Mouse (Mus musculus) gastrocnemius, adult 8-10 months (tissue): Measurements from ENCODE around the gene Kdm4a. TPM values are rescaled to one million over a fixed set of nuclear protein-coding genes. Genes with fewer than 3 reads are reported as not detected.

Source experiments
- DNase-seq, 2 experiments: peaks; one replicate each; pipeline ENCODE4 v3.0.0; 2022; ENCODE audit warnings: low spot score in 2 of 2
- microRNA-seq: library from miRNA; unstranded; fragments of <30 nt; microRNA quantifications from one replicate; pipeline ENCODE4 v1.2.0, GENCODE M21; 2022
- total RNA-seq, 4 experiments: library from RNA; stranded (reverse); gene quantifications; 2 replicates each; pipeline ENCODE4 v1.2.4; 2022

The Kdm4a gene
- total RNA-seq, 4 experiments from 2014 or later = 15.2 to 18.1 (median 16.4) TPM

GRCm38 (mm10) chr4:118117565-118117964 is 62.3 kb downstream of the Kdm4a start:
- DNase-seq = no peak

GRCm38 (mm10) chr4:118116098-118116497 is 63.7 kb downstream of the Kdm4a start:
- DNase-seq = no peak

- DNase-seq = no peak
Observed at GRCm38 (mm10) chr4:118115132-118115531, 64.7 kb downstream of the Kdm4a start.

GRCm38 (mm10) chr4:118112601-118113000 is 67.2 kb downstream of the Kdm4a start:
- DNase-seq = no peak

- DNase-seq = no peak
Observed at GRCm38 (mm10) chr4:118109649-118110048, 70.2 kb downstream of the Kdm4a start.

- DNase-seq = no peak
Observed at GRCm38 (mm10) chr4:118108779-118109178, 71.1 kb downstream of the Kdm4a start.

- DNase-seq = no peak
Observed at GRCm38 (mm10) chr4:118105256-118106053, 74.4 kb downstream of the Kdm4a start.

GRCm38 (mm10) chr4:118103280-118103830 is 76.5 kb downstream of the Kdm4a start:
- DNase-seq = no peak

GRCm38 (mm10) chr4:118101497-118101896 is 78.3 kb downstream of the Kdm4a start:
- DNase-seq = no peak

- DNase-seq = no peak
Observed at GRCm38 (mm10) chr4:118099637-118100364, 80.0 kb downstream of the Kdm4a start.

GRCm38 (mm10) chr4:118098571-118098970 is 81.3 kb downstream of the Kdm4a start:
- DNase-seq = no peak

GRCm38 (mm10) chr4:118096069-118096468 is 83.8 kb downstream of the Kdm4a start:
- DNase-seq = no peak

- DNase-seq = no peak
Observed at GRCm38 (mm10) chr4:118092784-118093457, 86.9 kb downstream of the Kdm4a start.

- no peak for DNase-seq
Observed at GRCm38 (mm10) chr4:118090449-118090848, 89.4 kb downstream of the Kdm4a start.

- no peak for DNase-seq
Observed at GRCm38 (mm10) chr4:118089939-118090338, 89.9 kb downstream of the Kdm4a start.

- DNase-seq = no peak
Observed at GRCm38 (mm10) chr4:118088771-118089170, 91.1 kb downstream of the Kdm4a start.

Small RNA genes within 50 kb of the gene (microRNA-seq; reads per million reads assigned to microRNA genes)
- gene Mir7226 = not detected

Other genes with a start within 250 kb of the Kdm4a start
- 10 to 100 TPM; 76.0 to 83.1 (median 80.6) TPM for gene St3gal3, start 45.1 kb downstream of the Kdm4a start, total RNA-seq
- gene Ptprf, start 111.4 kb upstream of the Kdm4a start, total RNA-seq = 1 to 10 TPM in 3 of 4 experiments, under 1 TPM in 1; 0.63 to 2.1 (median 1.3) TPM
- gene Szt2, start 229.2 kb upstream of the Kdm4a start, total RNA-seq = 1 to 10 TPM; 4.8 to 6.8 (median 5.5) TPM
- gene Med8, start 229.3 kb upstream of the Kdm4a start, total RNA-seq = 10 to 100 TPM; 34.8 to 41.7 (median 38.3) TPM
- 1 to 10 TPM; 2.9 to 5.7 (median 4.3) TPM for gene Elovl1, start 248.1 kb upstream of the Kdm4a start, total RNA-seq